ENCODE assay signal across 7 mouse cellular contexts in the genomic region with DNA sequence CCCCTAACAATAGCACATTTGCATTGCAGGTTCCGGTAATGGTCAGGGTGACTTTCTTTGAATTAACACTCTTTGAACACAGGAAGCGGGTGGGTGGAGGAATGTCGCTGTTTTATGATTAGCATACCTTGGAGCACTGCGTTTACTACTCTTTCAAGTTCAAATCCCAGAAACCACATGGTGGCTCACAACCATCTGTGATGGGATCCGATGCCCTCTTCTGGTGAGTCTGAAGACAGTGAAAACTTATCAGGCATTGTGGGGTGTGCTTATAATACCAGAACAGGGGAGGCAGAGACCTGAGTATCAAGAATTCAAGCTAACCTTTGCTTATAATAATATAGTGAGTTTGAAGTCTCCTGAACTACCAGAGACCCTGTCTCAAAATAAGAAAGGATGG. TPM values are rescaled to one million over a fixed set of nuclear protein-coding genes. Genes with fewer than 3 reads are reported as not detected.
DNase-seq lines count a peak whose midpoint lies in the region; ATAC-seq and TF ChIP-seq lines count a peak whose summit lies in the region.
"Not testable (repeated sequence)": the region's sequence is repeated elsewhere in the genome, so short reads cannot be mapped to it uniquely, and the experiment has no call there.

No protein-coding gene starts in this region.

- intact Hi-C loops in left cerebral cortex, adult 2 months (cut with DNase I): loop anchor here (5.0 kb wide), 1 partner anchor 41 kb away; a partner anchor contains a TSS

- not testable (repeated sequence) for H3K36me3 ChIP-seq in lung, postnatal 0 days (ENCODE audit: insufficient read depth, low read length); stomach, postnatal 0 days (ENCODE audit: control insufficient read depth, insufficient read depth, low read length)

- H3K4me2 ChIP-seq in lung, postnatal 0 days (replicated peaks; ENCODE audit: low read depth, low read length); stomach, postnatal 0 days (replicated peaks; ENCODE audit: low read depth): not testable (repeated sequence)

- ATAC-seq in lung, postnatal 0 days; stomach, postnatal 0 days (ENCODE audit: low FRiP score, low TSS enrichment): not testable (repeated sequence)

- H3K4me1 ChIP-seq in lung, postnatal 0 days (ENCODE audit: insufficient read depth, low read depth, low read length): peaks cover 19% of the 10 kb centered on the region; the same call in 1 of the 2 replicates
- H3K4me1 ChIP-seq in stomach, postnatal 0 days (replicated peaks; ENCODE audit: control insufficient read depth, insufficient read depth): not testable (repeated sequence)

- H3K27me3 ChIP-seq in lung, postnatal 0 days (replicated peaks; ENCODE audit: insufficient read depth, low read length); stomach, postnatal 0 days (ENCODE audit: control insufficient read depth, insufficient read depth, low read length): not testable (repeated sequence)

- H3K9ac ChIP-seq in lung, postnatal 0 days (replicated peaks; ENCODE audit: low read depth); stomach, postnatal 0 days (ENCODE audit: low read length): not testable (repeated sequence)

- DNase-seq in 416B (ENCODE audit: low read depth) (peak; percentile 41), ES-CJ7 (ENCODE audit: low read depth, low spot score) (peak; percentile 59), ZHBTc4 (ENCODE audit: low read depth, low spot score) (peak; percentile 76)
- DNase-seq in induced T-regulatory cell, adult 2 months (ENCODE audit: low read depth): peak; percentile 43
- DNase-seq in left cerebral cortex, adult 2 months (ENCODE audit: extremely low spot score in 1 of 2, low spot score in 2 of 2); lung, postnatal 0 days (ENCODE audit: low spot score); stomach, postnatal 0 days (ENCODE audit: low spot score): not testable (repeated sequence)

- not testable (repeated sequence) for H3K9me3 ChIP-seq in lung, postnatal 0 days (ENCODE audit: low read length); stomach, postnatal 0 days (ENCODE audit: control insufficient read depth, low read length)

- H3K4me3 ChIP-seq in left cerebral cortex, adult 2 months; lung, postnatal 0 days (ENCODE audit: low read depth, low read length); stomach, postnatal 0 days (ENCODE audit: low read depth, low read length): not testable (repeated sequence)

- TF ChIP-seq EP300 in lung, postnatal 0 days (IDR thresholded peaks at IDR 0.05); stomach, postnatal 0 days (optimal IDR thresholded peaks at IDR 0.05): not testable (repeated sequence)

- not testable (repeated sequence) for H3K27ac ChIP-seq in left cerebral cortex, adult 2 months; lung, postnatal 0 days (ENCODE audit: low read length); stomach, postnatal 0 days (replicated peaks)

- WGBS in lung, postnatal 0 days: 52% methylated on average over 5 of the region's 5 CpGs
- WGBS in stomach, postnatal 0 days: 63% methylated on average over 5 of the region's 5 CpGs

- TF ChIP-seq CTCF in left cerebral cortex, adult 2 months (IDR thresholded peaks at IDR 0.05): peak; percentile 16
- peak; percentile 23; the same call in 1 of the 2 replicates for TF ChIP-seq CTCF in lung, postnatal 0 days (IDR thresholded peaks at IDR 0.05)
- TF ChIP-seq CTCF in stomach, postnatal 0 days (IDR thresholded peaks at IDR 0.05; ENCODE audit: low read depth): peak; percentile 36

RNA-seq across cellular contexts. Expression of a gene that starts 2.3 kb away (rescaled TPM):
- total RNA-seq in left cerebral cortex, adult 2 months (2021): 10 to 100 TPM; 49.6 to 53.3 TPM
- 4.5 and 6.5 TPM in 2 replicates for polyA plus RNA-seq in lung, postnatal 0 days (2015; fragmentation: Nextera tagmentation; extraction: Ambion mirVana)
- 3.7 and 3.9 TPM in 2 replicates for polyA plus RNA-seq in stomach, postnatal 0 days (2015; fragmentation: Nextera tagmentation; extraction: Ambion mirVana)

RNA-seq across cellular contexts. Expression of a gene that starts 6.9 kb away (rescaled TPM):
- 100 to 1,000 TPM; 163 to 171 TPM for total RNA-seq in left cerebral cortex, adult 2 months (2021)
- polyA plus RNA-seq in lung, postnatal 0 days (2015; fragmentation: Nextera tagmentation; extraction: Ambion mirVana): 4.9 and 5.0 TPM in 2 replicates
- polyA plus RNA-seq in stomach, postnatal 0 days (2015; fragmentation: Nextera tagmentation; extraction: Ambion mirVana): 2.9 and 3.1 TPM in 2 replicates

RNA-seq across cellular contexts. Expression of a gene that starts 37.8 kb away (rescaled TPM):
- 1 to 10 TPM; 5.4 to 7.0 TPM for total RNA-seq in left cerebral cortex, adult 2 months (2021)
- 37.7 and 40.0 TPM in 2 replicates for polyA plus RNA-seq in lung, postnatal 0 days (2015; fragmentation: Nextera tagmentation; extraction: Ambion mirVana)
- polyA plus RNA-seq in stomach, postnatal 0 days (2015; fragmentation: Nextera tagmentation; extraction: Ambion mirVana): 27.7 and 27.8 TPM in 2 replicates

RNA-seq across cellular contexts. Expression of a gene that starts 40.1 kb away (rescaled TPM):
- 10 to 100 TPM; 20.9 to 21.4 TPM for total RNA-seq in left cerebral cortex, adult 2 months (2021)
- 19.6 and 24.4 TPM in 2 replicates for polyA plus RNA-seq in lung, postnatal 0 days (2015; fragmentation: Nextera tagmentation; extraction: Ambion mirVana)
- polyA plus RNA-seq in stomach, postnatal 0 days (2015; fragmentation: Nextera tagmentation; extraction: Ambion mirVana): 35.3 and 41.2 TPM in 2 replicates

RNA-seq across cellular contexts. Expression of a gene that starts 47.0 kb away (rescaled TPM):
- total RNA-seq in left cerebral cortex, adult 2 months (2021): 10 to 100 TPM; 36.6 to 38.4 TPM
- polyA plus RNA-seq in lung, postnatal 0 days (2015; fragmentation: Nextera tagmentation; extraction: Ambion mirVana): 21.7 and 23.4 TPM in 2 replicates
- polyA plus RNA-seq in stomach, postnatal 0 days (2015; fragmentation: Nextera tagmentation; extraction: Ambion mirVana): 23.9 and 24.0 TPM in 2 replicates
